Mouse (Mus musculus) forebrain, embryonic 13.5 days (tissue): ENCODE data around the gene Yipf2. TPM values are rescaled to one million over a fixed set of nuclear protein-coding genes. Genes with fewer than 3 reads are reported as not detected.
A peak's percentile ranks its signal among the peaks of the same experiment; 100 is the strongest.
"Not testable (repeated sequence)": the region's sequence is repeated elsewhere in the genome, so short reads cannot be mapped to it uniquely, and the experiment has no call there.

Source experiments
- ATAC-seq: fragments of 200-750 bp; cut with Nextera tagmentation; 2 replicates; pipeline ENCODE4 v1.8.0; 2017
- H3K27ac ChIP-seq: fragments of 300-500 bp; sonication (generic); 2 replicates; pipeline ENCODE4 v1.5.1; 2015; ENCODE audit warnings: inconsistent platforms, mild to moderate bottlenecking, moderate library complexity
- H3K27me3 ChIP-seq: fragments of 300-500 bp; sonication (generic); 2 replicates; pipeline ENCODE4 v1.6.1; 2015; ENCODE audit warnings: mild to moderate bottlenecking, inconsistent platforms
- H3K36me3 ChIP-seq: fragments of 300-500 bp; sonication (generic); 2 replicates; pipeline ENCODE4 v1.6.1; 2015; ENCODE audit warnings: mild to moderate bottlenecking, inconsistent platforms; ENCODE audit not compliant: poor library complexity, severe bottlenecking
- H3K4me1 ChIP-seq: fragments of 300-500 bp; sonication (generic); 2 replicates; pipeline ENCODE4 v1.6.1; 2015; ENCODE audit warnings: inconsistent platforms
- H3K4me2 ChIP-seq: fragments of 300-500 bp; sonication (generic); 2 replicates; pipeline ENCODE4 v1.6.1; 2015; ENCODE audit warnings: inconsistent platforms, mild to moderate bottlenecking, moderate library complexity
- H3K4me3 ChIP-seq: fragments of 300-500 bp; sonication (generic); 2 replicates; pipeline ENCODE4 v1.5.1; 2015; ENCODE audit warnings: mild to moderate bottlenecking, inconsistent platforms
- H3K9ac ChIP-seq: fragments of 300-500 bp; sonication (generic); 2 replicates; pipeline ENCODE4 v1.6.1; 2015; ENCODE audit warnings: mild to moderate bottlenecking, inconsistent platforms
- H3K9me3 ChIP-seq: fragments of 300-500 bp; sonication (generic); replicated peaks from 2 replicates; pipeline ENCODE4 v1.6.1; 2016; ENCODE audit warnings: inconsistent platforms
- WGBS: fragments of 180-500 bp; shearing (Covaris S2); methylation state at CpG from one replicate; pipeline ENCODE4 v1.1.7; 2015; 5-methylcytosine and 5-hydroxymethylcytosine counted together
- polyA plus RNA-seq: library from polyadenylated mRNA; unstranded; fragments of >200 nt; fragmentation: Nextera tagmentation; extraction: Ambion mirVana; gene quantifications from 2 replicates; pipeline ENCODE4 v1.2.1, GENCODE M21; 2015

The Yipf2 gene
- polyA plus RNA-seq, 1 experiment from 2014 or later, result 20.6 TPM

- Histone ChIP-seq H3K36me3 (peaks cover 41% of the 10 kb centered on the region), H3K9ac (peak overlapping the region; percentile 94; the same call in 1 of the 2 replicates), H3K4me1 (peaks cover 36% of the 10 kb centered on the region), H3K4me3 (peak overlapping the region; percentile 100), H3K4me2 (peak overlapping the region; percentile 97)
- WGBS, result 89% methylated on average over 8 of the region's 8 CpGs
- H3K9me3 ChIP-seq, ATAC-seq, H3K27ac ChIP-seq, H3K27me3 ChIP-seq: not testable (repeated sequence)
Observed at GRCm38 (mm10) chr9:21594350-21594749, 1.7 kb upstream of the Yipf2 start.

- no peak; the same call in 1 of the 2 replicates for ATAC-seq
Observed at GRCm38 (mm10) chr9:21593122-21593721, 594 bp upstream of the Yipf2 start.

GRCm38 (mm10) chr9:21591831-21592702, 561 bp downstream of the Yipf2 start:
- WGBS, result 20% methylated on average over 17 of the region's 17 CpGs
- H3K4me1 ChIP-seq, result peaks cover 36% of the 10 kb centered on the region

More at GRCm38 (mm10) chr9:21593122-21593721, 594 bp upstream of the Yipf2 start:
- Histone ChIP-seq H3K9ac (peak overlapping the region; percentile 94), H3K27me3 (no peaks in the 10 kb centered on the region), H3K9me3 (no peaks in the 10 kb centered on the region), H3K4me1 (peaks cover 36% of the 10 kb centered on the region), H3K27ac (peak overlapping the region; percentile 88), H3K36me3 (peaks cover 52% of the 10 kb centered on the region), H3K4me2 (peak overlapping the region; percentile 97), H3K4me3 (peak overlapping the region; percentile 100)
- 2% methylated on average over 67 of the region's 69 CpGs for WGBS

GRCm38 (mm10) chr9:21591127-21591830, 1.3 kb downstream of the Yipf2 start:
- Histone ChIP-seq H3K9me3 (no peaks in the 10 kb centered on the region), H3K4me1 (peaks cover 36% of the 10 kb centered on the region), H3K27ac (no peak overlapping the region), H3K9ac (no peak overlapping the region), H3K27me3 (no peaks in the 10 kb centered on the region), H3K4me2 (peak overlapping the region; percentile 97), H3K4me3 (peak overlapping the region; percentile 100; the same call in 1 of the 2 replicates), H3K36me3 (peaks cover 69% of the 10 kb centered on the region)
- no peak for ATAC-seq
- WGBS, result 80% methylated on average over 6 of the region's 6 CpGs

More at GRCm38 (mm10) chr9:21591831-21592702, 561 bp downstream of the Yipf2 start:
- peak; percentile 75; the same call in 1 of the 2 replicates for ATAC-seq
- Histone ChIP-seq H3K9me3 (no peaks in the 10 kb centered on the region), H3K4me2 (peak overlapping the region; percentile 97), H3K36me3 (peaks cover 63% of the 10 kb centered on the region), H3K27ac (peak overlapping the region; percentile 44; the same call in 1 of the 2 replicates), H3K27me3 (no peaks in the 10 kb centered on the region), H3K9ac (peak overlapping the region; percentile 68), H3K4me3 (peak overlapping the region; percentile 100)

GRCm38 (mm10) chr9:21589538-21589937, 3.1 kb downstream of the Yipf2 start:
- no peaks in the 10 kb centered on the region for H3K27me3 ChIP-seq
- no peak for ATAC-seq
- no peak overlapping the region for H3K9ac ChIP-seq
- peaks cover 26% of the 10 kb centered on the region for H3K4me1 ChIP-seq
- no peak overlapping the region for H3K4me2 ChIP-seq
- H3K27ac ChIP-seq, result no peak overlapping the region
- H3K9me3 ChIP-seq, result no peaks in the 10 kb centered on the region
- H3K4me3 ChIP-seq, result no peak overlapping the region
- H3K36me3 ChIP-seq, result peaks cover 71% of the 10 kb centered on the region
- 89% methylated on average over 5 of the region's 5 CpGs for WGBS

GRCm38 (mm10) chr9:21588350-21588749, 4.3 kb downstream of the Yipf2 start:
- H3K27me3 ChIP-seq, result no peaks in the 10 kb centered on the region
- no peak overlapping the region for H3K4me3 ChIP-seq
- no peaks in the 10 kb centered on the region for H3K9me3 ChIP-seq
- peaks cover 78% of the 10 kb centered on the region for H3K36me3 ChIP-seq
- no peak overlapping the region for H3K9ac ChIP-seq
- ATAC-seq, result no peak
- H3K27ac ChIP-seq, result no peak overlapping the region
- peaks cover 14% of the 10 kb centered on the region for H3K4me1 ChIP-seq
- 89% methylated on average over 8 of the region's 8 CpGs for WGBS
- H3K4me2 ChIP-seq, result no peak overlapping the region

- no peak overlapping the region for H3K4me2 ChIP-seq
- H3K4me3 ChIP-seq, result no peak overlapping the region
- 89% methylated on average over 23 of the region's 23 CpGs for WGBS
- H3K27ac ChIP-seq, result no peak overlapping the region
- no peak overlapping the region for H3K9ac ChIP-seq
- H3K4me1 ChIP-seq, result peaks cover 13% of the 10 kb centered on the region
- ATAC-seq, result no peak
- H3K36me3 ChIP-seq, result peaks cover 84% of the 10 kb centered on the region
- H3K9me3 ChIP-seq, result no peaks in the 10 kb centered on the region
- no peaks in the 10 kb centered on the region for H3K27me3 ChIP-seq
Observed at GRCm38 (mm10) chr9:21587678-21588349, 4.8 kb downstream of the Yipf2 start.

GRCm38 (mm10) chr9:21585401-21585800, 7.2 kb downstream of the Yipf2 start:
- H3K27me3 ChIP-seq, result no peaks in the 10 kb centered on the region
- ATAC-seq, result no peak
- no peak overlapping the region for H3K9ac ChIP-seq
- no peak overlapping the region for H3K4me3 ChIP-seq
- peaks cover 98% of the 10 kb centered on the region for H3K36me3 ChIP-seq
- H3K27ac ChIP-seq, result no peak overlapping the region
- H3K9me3 ChIP-seq, result no peaks in the 10 kb centered on the region
- H3K4me2 ChIP-seq, result no peak overlapping the region
- 95% methylated on average over 1 of the region's 1 CpGs for WGBS
- H3K4me1 ChIP-seq, result no peaks in the 10 kb centered on the region

GRCm38 (mm10) chr9:21578226-21578625, 14.4 kb downstream of the Yipf2 start:
- no peak for ATAC-seq
- H3K27ac ChIP-seq, result no peak overlapping the region
- peaks cover 91% of the 10 kb centered on the region for H3K36me3 ChIP-seq
- no peak overlapping the region for H3K4me2 ChIP-seq
- H3K9ac ChIP-seq, result no peak overlapping the region
- H3K9me3 ChIP-seq, result no peaks in the 10 kb centered on the region
- WGBS, result 68% methylated on average over 3 of the region's 3 CpGs
- no peak overlapping the region for H3K4me3 ChIP-seq
- H3K4me1 ChIP-seq, result no peaks in the 10 kb centered on the region
- H3K27me3 ChIP-seq, result no peaks in the 10 kb centered on the region

GRCm38 (mm10) chr9:21576286-21576685, 16.3 kb downstream of the Yipf2 start:
- Histone ChIP-seq H3K4me1 (no peaks in the 10 kb centered on the region), H3K9me3 (no peaks in the 10 kb centered on the region), H3K4me3 (no peak overlapping the region), H3K9ac (no peak overlapping the region), H3K27ac (no peak overlapping the region), H3K36me3 (peaks cover 91% of the 10 kb centered on the region), H3K4me2 (no peak overlapping the region), H3K27me3 (no peaks in the 10 kb centered on the region)
- WGBS, result 95% methylated on average over 1 of the region's 1 CpGs
- no peak for ATAC-seq

GRCm38 (mm10) chr9:21575253-21575652, 17.4 kb downstream of the Yipf2 start:
- Histone ChIP-seq H3K9me3 (no peaks in the 10 kb centered on the region), H3K36me3 (peaks cover 91% of the 10 kb centered on the region), H3K4me1 (no peaks in the 10 kb centered on the region), H3K9ac (no peak overlapping the region), H3K27me3 (no peaks in the 10 kb centered on the region), H3K27ac (no peak overlapping the region), H3K4me2 (no peak overlapping the region), H3K4me3 (no peak overlapping the region)
- ATAC-seq, result no peak
- WGBS, result 96% methylated on average over 10 of the region's 10 CpGs
